Mouse (Mus musculus) stomach, embryonic 15.5 days (tissue): ENCODE measurements around the gene Adora2b. TPM values are rescaled to one million over a fixed set of nuclear protein-coding genes. Genes with fewer than 3 reads are reported as not detected.

Experiments
- ATAC-seq: fragments of 200-750 bp; cut with Nextera tagmentation; 2 replicates; pipeline ENCODE4 v1.8.0; 2017; ENCODE audit warnings: low read depth, moderate number of reproducible peaks, moderate TSS enrichment; ENCODE audit not compliant: insufficient read depth, low FRiP score
- H3K27ac ChIP-seq: fragments of 300-500 bp; sonication (generic); 2 replicates; pipeline ENCODE4 v1.5.1; 2015; ENCODE audit warnings: mild to moderate bottlenecking, inconsistent platforms
- H3K27me3 ChIP-seq: fragments of 300-500 bp; sonication (generic); replicated peaks from 2 replicates; pipeline ENCODE4 v1.6.1; 2015; ENCODE audit warnings: inconsistent platforms
- H3K36me3 ChIP-seq: fragments of 300-500 bp; sonication (generic); 2 replicates; pipeline ENCODE4 v1.6.1; 2015; ENCODE audit warnings: inconsistent platforms
- H3K4me1 ChIP-seq: fragments of 300-500 bp; sonication (generic); 2 replicates; pipeline ENCODE4 v1.6.1; 2015; ENCODE audit warnings: inconsistent platforms
- H3K4me2 ChIP-seq: fragments of 300-500 bp; sonication (generic); 2 replicates; pipeline ENCODE4 v1.6.1; 2015; ENCODE audit warnings: mild to moderate bottlenecking, inconsistent platforms
- H3K4me3 ChIP-seq: fragments of 300-500 bp; sonication (generic); replicated peaks from 2 replicates; pipeline ENCODE4 v1.5.1; 2015; ENCODE audit warnings: inconsistent platforms
- H3K9ac ChIP-seq: fragments of 300-500 bp; sonication (generic); 2 replicates; pipeline ENCODE4 v1.6.1; 2015; ENCODE audit warnings: inconsistent platforms
- H3K9me3 ChIP-seq: fragments of 300-500 bp; sonication (generic); 2 replicates; pipeline ENCODE4 v1.6.1; 2016; ENCODE audit warnings: inconsistent platforms
- WGBS: fragments of 180-500 bp; shearing (Covaris S2); methylation state at CpG from one replicate; pipeline ENCODE4 v1.1.7; 2015; 5-methylcytosine and 5-hydroxymethylcytosine counted together
- polyA plus RNA-seq: library from polyadenylated mRNA; unstranded; fragments of >200 nt; fragmentation: Nextera tagmentation; extraction: Ambion mirVana; gene quantifications from 2 replicates; pipeline ENCODE4 v1.2.1, GENCODE M21; 2015

Gene Adora2b
- 5.7 and 7.1 TPM in 2 replicates for polyA plus RNA-seq

GRCm38 (mm10) chr11:62248401-62249244 lies at the start of gene Adora2b:
Gene Adora2b (plus strand): TSS chr11:62248984.
- ATAC-seq = peak; percentile 86
- Histone ChIP-seq H3K36me3 (no peaks in the 10 kb centered on the region), H3K9ac (peak within 1 kb of the TSS; percentile 30), H3K4me1 (peaks cover 19% of the 10 kb centered on the region), H3K27ac (no peak within 1 kb of the TSS), H3K4me3 (peak within 1 kb of the TSS; percentile 55), H3K27me3 (peaks cover 15% of the 10 kb centered on the region), H3K9me3 (no peaks in the 10 kb centered on the region), H3K4me2 (peak within 1 kb of the TSS; percentile 98)
- WGBS = under 1% methylated on average over 69 of the region's 69 CpGs

- Histone ChIP-seq H3K27ac (no peak overlapping the region), H3K9me3 (no peaks in the 10 kb centered on the region), H3K4me3 (no peak overlapping the region), H3K9ac (no peak overlapping the region), H3K4me1 (no peaks in the 10 kb centered on the region), H3K4me2 (no peak overlapping the region), H3K27me3 (no peaks in the 10 kb centered on the region), H3K36me3 (no peaks in the 10 kb centered on the region)
- no peak for ATAC-seq
- WGBS = 45% methylated on average over 5 of the region's 5 CpGs
Measured at GRCm38 (mm10) chr11:62200901-62201512, 47.8 kb upstream of the Adora2b start.

GRCm38 (mm10) chr11:62202645-62203044 lies 46.1 kb upstream of the Adora2b start:
- Histone ChIP-seq H3K27me3 (no peaks in the 10 kb centered on the region), H3K4me3 (no peak overlapping the region), H3K36me3 (no peaks in the 10 kb centered on the region), H3K4me1 (no peaks in the 10 kb centered on the region), H3K9me3 (no peaks in the 10 kb centered on the region), H3K9ac (no peak overlapping the region), H3K27ac (no peak overlapping the region), H3K4me2 (no peak overlapping the region)
- no peak for ATAC-seq
- 80% methylated on average over 1 of the region's 1 CpGs for WGBS

- Histone ChIP-seq H3K36me3 (no peaks in the 10 kb centered on the region), H3K9me3 (no peaks in the 10 kb centered on the region), H3K27me3 (no peaks in the 10 kb centered on the region), H3K4me2 (no peak overlapping the region), H3K4me1 (no peaks in the 10 kb centered on the region), H3K4me3 (no peak overlapping the region), H3K27ac (no peak overlapping the region), H3K9ac (no peak overlapping the region)
- 86% methylated on average over 2 of the region's 2 CpGs for WGBS
- ATAC-seq = no peak
Measured at GRCm38 (mm10) chr11:62209111-62209510, 39.7 kb upstream of the Adora2b start.

GRCm38 (mm10) chr11:62209891-62210290 lies 38.9 kb upstream of the Adora2b start:
- H3K9ac ChIP-seq = no peak overlapping the region
- H3K27ac ChIP-seq = no peak overlapping the region
- H3K27me3 ChIP-seq = no peaks in the 10 kb centered on the region
- 38% methylated on average over 4 of the region's 4 CpGs for WGBS
- no peaks in the 10 kb centered on the region for H3K36me3 ChIP-seq
- no peak overlapping the region for H3K4me3 ChIP-seq
- no peak for ATAC-seq
- no peak overlapping the region for H3K4me2 ChIP-seq
- no peaks in the 10 kb centered on the region for H3K9me3 ChIP-seq
- H3K4me1 ChIP-seq = no peaks in the 10 kb centered on the region

GRCm38 (mm10) chr11:62213384-62213989 lies 35.3 kb upstream of the Adora2b start:
- no peak overlapping the region for H3K4me2 ChIP-seq
- ATAC-seq = no peak
- no peaks in the 10 kb centered on the region for H3K9me3 ChIP-seq
- no peaks in the 10 kb centered on the region for H3K27me3 ChIP-seq
- 83% methylated on average over 12 of the region's 12 CpGs for WGBS
- H3K4me1 ChIP-seq = no peaks in the 10 kb centered on the region
- H3K36me3 ChIP-seq = no peaks in the 10 kb centered on the region
- no peak overlapping the region for H3K4me3 ChIP-seq
- H3K9ac ChIP-seq = no peak overlapping the region
- H3K27ac ChIP-seq = no peak overlapping the region

- Histone ChIP-seq H3K4me2 (no peak overlapping the region), H3K4me1 (no peaks in the 10 kb centered on the region), H3K9me3 (no peaks in the 10 kb centered on the region), H3K9ac (no peak overlapping the region), H3K36me3 (no peaks in the 10 kb centered on the region), H3K27me3 (no peaks in the 10 kb centered on the region), H3K4me3 (no peak overlapping the region), H3K27ac (no peak overlapping the region)
- whole genome bisulfite sequencing = 57% methylated on average over 2 of the region's 2 CpGs
- no peak for ATAC-seq
Measured at GRCm38 (mm10) chr11:62215107-62215506, 33.7 kb upstream of the Adora2b start.

GRCm38 (mm10) chr11:62217751-62218150 lies 31.0 kb upstream of the Adora2b start:
- 0 out of 2 replicates have a peak, but pooled peaks cover 6% of the 10 kb centered on the region for H3K4me1 ChIP-seq
- H3K9ac ChIP-seq = no peak overlapping the region
- H3K27me3 ChIP-seq = no peaks in the 10 kb centered on the region
- no peak overlapping the region for H3K27ac ChIP-seq
- no peak for ATAC-seq
- WGBS = 59% methylated on average over 6 of the region's 6 CpGs
- no peaks in the 10 kb centered on the region for H3K9me3 ChIP-seq
- no peak overlapping the region for H3K4me3 ChIP-seq
- H3K4me2 ChIP-seq = no peak overlapping the region
- no peaks in the 10 kb centered on the region for H3K36me3 ChIP-seq

GRCm38 (mm10) chr11:62220756-62221510 lies 27.9 kb upstream of the Adora2b start:
- no peak overlapping the region for H3K27ac ChIP-seq
- no peak overlapping the region for H3K9ac ChIP-seq
- H3K4me1 ChIP-seq = 0 out of 2 replicates have a peak, but pooled peaks cover 13% of the 10 kb centered on the region
- H3K36me3 ChIP-seq = no peaks in the 10 kb centered on the region
- no peak overlapping the region for H3K4me2 ChIP-seq
- ATAC-seq = 0 out of 2 replicates have a peak, but pooled peaks have one; percentile 39
- WGBS = 71% methylated on average over 7 of the region's 7 CpGs
- H3K27me3 ChIP-seq = no peaks in the 10 kb centered on the region
- H3K9me3 ChIP-seq = no peaks in the 10 kb centered on the region
- no peak overlapping the region for H3K4me3 ChIP-seq

GRCm38 (mm10) chr11:62223416-62223815 lies 25.4 kb upstream of the Adora2b start:
- no peaks in the 10 kb centered on the region for H3K27me3 ChIP-seq
- H3K36me3 ChIP-seq = no peaks in the 10 kb centered on the region
- H3K27ac ChIP-seq = no peak overlapping the region
- no peak overlapping the region for H3K4me3 ChIP-seq
- 79% methylated on average over 5 of the region's 5 CpGs for WGBS
- ATAC-seq = no peak
- H3K4me1 ChIP-seq = 0 out of 2 replicates have a peak, but pooled peaks cover 13% of the 10 kb centered on the region
- H3K9me3 ChIP-seq = no peaks in the 10 kb centered on the region
- no peak overlapping the region for H3K9ac ChIP-seq
- no peak overlapping the region for H3K4me2 ChIP-seq

- H3K9ac ChIP-seq = no peak overlapping the region
- WGBS = 85% methylated on average over 7 of the region's 7 CpGs
- no peaks in the 10 kb centered on the region for H3K36me3 ChIP-seq
- no peaks in the 10 kb centered on the region for H3K9me3 ChIP-seq
- H3K4me1 ChIP-seq = 0 out of 2 replicates have a peak, but pooled peaks cover 13% of the 10 kb centered on the region
- no peak for ATAC-seq
- no peak overlapping the region for H3K4me2 ChIP-seq
- no peak overlapping the region for H3K27ac ChIP-seq
- H3K4me3 ChIP-seq = no peak overlapping the region
- no peaks in the 10 kb centered on the region for H3K27me3 ChIP-seq
Measured at GRCm38 (mm10) chr11:62223962-62224361, 24.8 kb upstream of the Adora2b start.
